Mouse (Mus musculus): ENCODE results near the gene Gm21876. TPM values are rescaled to one million over a fixed set of nuclear protein-coding genes. Genes with fewer than 3 reads are reported as not detected.
"Not testable (repeated sequence)": the region's sequence is repeated elsewhere in the genome, so short reads cannot be mapped to it uniquely, and the experiment has no call there.

Gene Gm21876
- not detected in 2 replicates for total RNA-seq (2012; rRNA removed)
- total RNA-seq (2014; rRNA removed): not detected in 2 replicates
- polyA plus RNA-seq (2012; ENCODE audit: insufficient read length, low read depth): not detected in 2 replicates

- in situ Hi-C loops (cut with MboI; ENCODE audit: low pct_ligation_motif_present, low pct_unique_long_range_greater_than_20kb, low sequenced_read_pairs): no loop called here
- no peaks in the 10 kb centered on the region for H3K9me3 ChIP-seq (replicated peaks; ENCODE audit: low read length)
- H3K27me3 ChIP-seq (replicated peaks): no peaks in the 10 kb centered on the region
Measured at GRCm38 (mm10) chrX:21175553-21175952, at the start of gene Gm21876. TSS of gene Gm21876 (minus strand) at chrX:21175653.

DNA sequence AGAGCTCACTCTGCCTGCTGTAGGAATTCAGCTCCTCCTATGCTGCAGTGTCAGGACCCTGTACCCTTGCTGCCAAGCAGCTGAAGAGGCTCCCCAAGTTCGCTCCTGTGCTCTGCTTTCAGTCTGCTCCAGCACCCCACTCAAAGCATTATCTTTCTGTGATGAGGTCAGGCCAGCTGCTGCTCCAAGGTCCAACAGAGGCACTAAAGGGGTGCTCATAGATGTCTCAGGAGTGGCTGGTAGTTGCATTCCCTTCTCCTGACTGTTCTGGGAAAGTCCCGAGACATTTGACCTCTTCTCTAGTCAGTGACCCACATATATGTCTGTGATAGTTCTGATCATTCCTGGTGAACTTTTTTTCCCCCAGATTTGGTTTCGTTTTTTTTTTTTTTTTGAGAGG is 45.0 kb upstream of the Gm21876 start:
- no peak for TF ChIP-seq SMC3 (IDR thresholded peaks at IDR 0.05; ENCODE audit: low read depth, low read length)
- H3K9ac ChIP-seq (ENCODE audit: insufficient read depth, low read depth): no peak overlapping the region
- H3K27me3 ChIP-seq (replicated peaks): no peaks in the 10 kb centered on the region
- no peaks in the 10 kb centered on the region for H3K79me2 ChIP-seq (replicated peaks; ENCODE audit: control insufficient read depth, extremely low read depth, insufficient read depth, poor library complexity, severe bottlenecking)
- no peak overlapping the region for H3K4me3 ChIP-seq (replicated peaks in 1 of 3; ENCODE audit: low read depth in 2 of 3, low read length in 2 of 3, poor library complexity in 1 of 3)
- no peaks in the 10 kb centered on the region for H3K9me3 ChIP-seq (replicated peaks; ENCODE audit: low read length)
- dilution Hi-C loops (cut with MboI; ENCODE audit: extremely low pct_ligation_motif_present, extremely low pct_unique_long_range_greater_than_20kb, low sequenced_read_pairs) (no loop called here), in situ Hi-C loops (cut with MboI; ENCODE audit: low pct_ligation_motif_present, low pct_unique_long_range_greater_than_20kb, low sequenced_read_pairs) (no loop called here)
- no peak overlapping the region for H3K27ac ChIP-seq (ENCODE audit: insufficient read depth, low read depth)
- H3K4me2 ChIP-seq (ENCODE audit: insufficient read depth, low read depth, poor library complexity, severe bottlenecking): no peak overlapping the region
- no peaks in the 10 kb centered on the region for H3K4me1 ChIP-seq (ENCODE audit: control insufficient read depth in 1 of 2, insufficient read depth in 2 of 2)
- no peak for DNase-seq (ENCODE audit: extremely low read depth)
- no peaks in the 10 kb centered on the region for H3K36me3 ChIP-seq (replicated peaks in 1 of 2; ENCODE audit: control insufficient read depth in 1 of 2, insufficient read depth in 1 of 2, low read length in 1 of 2)

More at GRCm38 (mm10) chrX:21175553-21175952, at the start of gene Gm21876:
- no peak within 1 kb of the TSS for H3K4me2 ChIP-seq (ENCODE audit: insufficient read depth, low read depth, poor library complexity, severe bottlenecking)
- dilution Hi-C loops (cut with MboI; ENCODE audit: extremely low pct_ligation_motif_present, extremely low pct_unique_long_range_greater_than_20kb, low sequenced_read_pairs): no loop called here
- TF ChIP-seq NRF1 (IDR thresholded peaks at IDR 0.05; ENCODE audit: low read depth, low read length) (no peak), PAX5 (IDR thresholded peaks at IDR 0.05; ENCODE audit: low read length) (no peak), JUND (conservative IDR thresholded peaks at IDR 0.05; ENCODE audit: low read depth, low read length) (no peak), USF1 (IDR thresholded peaks at IDR 0.05; ENCODE audit: low read depth, low read length) (no peak), POLR2AphosphoS2 (IDR thresholded peaks at IDR 0.05; ENCODE audit: low read depth, low read length) (no peak), MYC (IDR thresholded peaks at IDR 0.05; ENCODE audit: low read depth, low read length) (no peak), ELF1 (IDR thresholded peaks at IDR 0.05; ENCODE audit: low read depth, low read length) (no peak), CHD2 (IDR thresholded peaks at IDR 0.05; ENCODE audit: low read length) (no peak), NELFE (IDR thresholded peaks at IDR 0.05; ENCODE audit: low read depth, low read length) (no peak)
- H3K36me3 ChIP-seq (replicated peaks in 1 of 2; ENCODE audit: control insufficient read depth in 1 of 2, insufficient read depth in 1 of 2, low read length in 1 of 2): no peaks in the 10 kb centered on the region
- H3K4me3 ChIP-seq (replicated peaks in 1 of 3; ENCODE audit: low read depth in 2 of 3, low read length in 2 of 3, poor library complexity in 1 of 3): no peak within 1 kb of the TSS
- H3K79me2 ChIP-seq (replicated peaks; ENCODE audit: control insufficient read depth, extremely low read depth, insufficient read depth, poor library complexity, severe bottlenecking): no peaks in the 10 kb centered on the region
- no peak for DNase-seq (ENCODE audit: extremely low read depth)
- H3K9ac ChIP-seq (ENCODE audit: insufficient read depth, low read depth): no peak within 1 kb of the TSS
- H3K4me1 ChIP-seq (ENCODE audit: control insufficient read depth in 1 of 2, insufficient read depth in 2 of 2): no peaks in the 10 kb centered on the region
- H3K27ac ChIP-seq (ENCODE audit: insufficient read depth, low read depth): no peak within 1 kb of the TSS

GRCm38 (mm10) chrX:21146675-21147074 is 28.8 kb downstream of the Gm21876 start:
- H3K36me3 ChIP-seq (replicated peaks in 1 of 2; ENCODE audit: control insufficient read depth in 1 of 2, insufficient read depth in 1 of 2, low read length in 1 of 2); H3K9ac ChIP-seq (ENCODE audit: insufficient read depth, low read depth); H3K4me1 ChIP-seq (ENCODE audit: control insufficient read depth in 1 of 2, insufficient read depth in 2 of 2); H3K4me2 ChIP-seq (ENCODE audit: insufficient read depth, low read depth, poor library complexity, severe bottlenecking); H3K79me2 ChIP-seq (replicated peaks; ENCODE audit: control insufficient read depth, extremely low read depth, insufficient read depth, poor library complexity, severe bottlenecking); H3K27ac ChIP-seq (ENCODE audit: insufficient read depth, low read depth); H3K4me3 ChIP-seq (replicated peaks in 1 of 3; ENCODE audit: low read depth in 2 of 3, low read length in 2 of 3, poor library complexity in 1 of 3); DNase-seq (ENCODE audit: extremely low read depth); H3K9me3 ChIP-seq (replicated peaks; ENCODE audit: low read length); in situ Hi-C loops (cut with MboI; ENCODE audit: low pct_ligation_motif_present, low pct_unique_long_range_greater_than_20kb, low sequenced_read_pairs); dilution Hi-C loops (cut with MboI; ENCODE audit: extremely low pct_ligation_motif_present, extremely low pct_unique_long_range_greater_than_20kb, low sequenced_read_pairs); H3K27me3 ChIP-seq (replicated peaks): not testable (repeated sequence)

Other genes with a start within 250 kb of the Gm21876 start
- gene Cfp, start 244.1 kb downstream of the Gm21876 start, total RNA-seq (2012; rRNA removed): 26.1 and 30.0 TPM in 2 replicates
- 23.0 and 24.2 TPM in 2 replicates for gene Cfp, start 244.1 kb downstream of the Gm21876 start, total RNA-seq (2014; rRNA removed)
- gene Cfp, start 244.1 kb downstream of the Gm21876 start, polyA plus RNA-seq (2012; ENCODE audit: insufficient read length, low read depth): 58.2 and 66.9 TPM in 2 replicates
- gene Elk1, start 225.0 kb downstream of the Gm21876 start, total RNA-seq (2012; rRNA removed): 4.7 and 4.8 TPM in 2 replicates
- gene Elk1, start 225.0 kb downstream of the Gm21876 start, total RNA-seq (2014; rRNA removed): 3.5 and 4.0 TPM in 2 replicates
- gene Elk1, start 225.0 kb downstream of the Gm21876 start, polyA plus RNA-seq (2012; ENCODE audit: insufficient read length, low read depth): 7.6 and 8.3 TPM in 2 replicates
- 38.8 and 44.5 TPM in 2 replicates for gene Uxt, start 213.6 kb downstream of the Gm21876 start, total RNA-seq (2012; rRNA removed)
- 39.4 and 40.1 TPM in 2 replicates for gene Uxt, start 213.6 kb downstream of the Gm21876 start, total RNA-seq (2014; rRNA removed)
- gene Uxt, start 213.6 kb downstream of the Gm21876 start, polyA plus RNA-seq (2012; ENCODE audit: insufficient read length, low read depth): 39.2 and 42.3 TPM in 2 replicates
- 2.2 and 2.6 TPM in 2 replicates for gene Zfp182, start 113.3 kb downstream of the Gm21876 start, total RNA-seq (2012; rRNA removed)
- gene Zfp182, start 113.3 kb downstream of the Gm21876 start, total RNA-seq (2014; rRNA removed): 7.3 and 9.9 TPM in 2 replicates
- gene Zfp182, start 113.3 kb downstream of the Gm21876 start, polyA plus RNA-seq (2012; ENCODE audit: insufficient read length, low read depth): 4.1 and 4.5 TPM in 2 replicates
- not detected in 2 replicates for gene Spaca5, start 107.2 kb downstream of the Gm21876 start, total RNA-seq (2012; rRNA removed)
- not detected in 2 replicates for gene Spaca5, start 107.2 kb downstream of the Gm21876 start, total RNA-seq (2014; rRNA removed)
- gene Spaca5, start 107.2 kb downstream of the Gm21876 start, polyA plus RNA-seq (2012; ENCODE audit: insufficient read length, low read depth): not detected in 2 replicates
- gene Zfp300, start 86.1 kb downstream of the Gm21876 start, total RNA-seq (2012; rRNA removed): 0.46 and 0.51 TPM in 2 replicates
- 0.46 and 1.1 TPM in 2 replicates for gene Zfp300, start 86.1 kb downstream of the Gm21876 start, total RNA-seq (2014; rRNA removed)
- 0.30 and 0.46 TPM in 2 replicates for gene Zfp300, start 86.1 kb downstream of the Gm21876 start, polyA plus RNA-seq (2012; ENCODE audit: insufficient read length, low read depth)
- gene Ssxa1, start 59.8 kb downstream of the Gm21876 start, total RNA-seq (2012; rRNA removed): not detected in 2 replicates
- gene Ssxa1, start 59.8 kb downstream of the Gm21876 start, total RNA-seq (2014; rRNA removed): not detected in 2 replicates
- not detected in 2 replicates for gene Ssxa1, start 59.8 kb downstream of the Gm21876 start, polyA plus RNA-seq (2012; ENCODE audit: insufficient read length, low read depth)